Mouse (Mus musculus): ENCODE measurements around the gene Napa.

DNA sequence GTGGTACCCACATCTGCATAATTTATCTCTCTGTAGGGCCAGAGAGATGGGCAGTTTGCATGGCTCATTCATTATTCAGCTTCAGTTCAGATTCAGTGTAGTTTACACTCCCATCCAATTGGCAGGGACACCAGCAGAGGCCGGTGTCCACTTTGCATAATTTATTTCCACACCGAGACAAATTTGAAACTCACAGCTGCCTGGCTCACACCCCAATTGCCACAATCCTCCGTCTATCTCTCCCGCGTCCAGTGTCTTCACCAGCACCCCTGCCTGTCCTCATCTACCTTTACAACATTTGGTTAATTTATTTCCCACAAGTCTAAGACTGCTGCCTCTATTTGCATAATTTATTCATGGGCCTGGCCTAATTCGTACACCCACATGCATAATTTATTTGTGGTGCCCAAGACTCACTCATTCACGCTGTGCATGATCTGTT, 36.7 kb downstream of the Napa start:
- TF ChIP-seq CTCF (IDR thresholded peaks at IDR 0.05; ENCODE audit: low read depth, low read length) (no peak), POLR2A (IDR thresholded peaks at IDR 0.05; ENCODE audit: borderline replicate concordance, low read depth, low read length) (no peak)
